Mouse (Mus musculus): Measurements from ENCODE around the gene Snip1.

Snip1 gene

GRCm38 (mm10) chr4:125101334-125101733, 34.9 kb downstream of the Snip1 start:
- DNase-seq, result no peak

GRCm38 (mm10) chr4:125105354-125105753, 38.9 kb downstream of the Snip1 start:
- DNase-seq, result no peak

- peak; percentile 89 for DNase-seq
Measured at GRCm38 (mm10) chr4:125114638-125115037, 48.2 kb downstream of the Snip1 start.

GRCm38 (mm10) chr4:125115081-125115480, 48.6 kb downstream of the Snip1 start:
- no peak for DNase-seq

- DNase-seq, result no peak
Measured at GRCm38 (mm10) chr4:125115710-125116089, 49.2 kb downstream of the Snip1 start.

GRCm38 (mm10) chr4:125116090-125116861, 49.8 kb downstream of the Snip1 start:
- peak; percentile 35 for DNase-seq

GRCm38 (mm10) chr4:125116929-125117328, 50.5 kb downstream of the Snip1 start:
- no peak for DNase-seq

- peak; percentile 76 for DNase-seq
Measured at GRCm38 (mm10) chr4:125117902-125118320, 51.4 kb downstream of the Snip1 start.

- peak; percentile 49 for DNase-seq
Measured at GRCm38 (mm10) chr4:125119070-125119469, 52.6 kb downstream of the Snip1 start.

- DNase-seq, result no peak
Measured at GRCm38 (mm10) chr4:125119721-125120120, 53.2 kb downstream of the Snip1 start.

- DNase-seq, result peak; percentile 57
Measured at GRCm38 (mm10) chr4:125122431-125123278, 56.2 kb downstream of the Snip1 start.

- DNase-seq, result peak; percentile 28
Measured at GRCm38 (mm10) chr4:125123279-125123671, 56.8 kb downstream of the Snip1 start.

Data from thymus, postnatal 14 days (tissue).